Mouse (Mus musculus): ENCODE data around the gene Gm17521. TPM values are rescaled to one million over a fixed set of nuclear protein-coding genes. Genes with fewer than 3 reads are reported as not detected.
"Not testable (repeated sequence)": the region's sequence is repeated elsewhere in the genome, so short reads cannot be mapped to it uniquely, and the experiment has no call there.

Gm17521 gene
- not detected in 2 replicates for total RNA-seq (2014; rRNA removed)
- polyA plus RNA-seq (2015; fragmentation: Nextera tagmentation; extraction: Ambion mirVana), result not detected in 2 replicates

GRCm38 (mm10) chrX:123029569-123029968 is at the start of gene Gm17521:
Gene Gm17521, minus strand, starts transcription at chrX:123029669.
- not testable (repeated sequence) for H3K27me3 ChIP-seq (ENCODE audit: insufficient read depth, low read length); H3K4me1 ChIP-seq (ENCODE audit: insufficient read depth); H3K27ac ChIP-seq (ENCODE audit: low read depth, low read length); H3K9ac ChIP-seq; H3K36me3 ChIP-seq (ENCODE audit: insufficient read depth); ATAC-seq; H3K4me3 ChIP-seq (ENCODE audit: low read depth, low read length); DNase-seq; H3K4me2 ChIP-seq (ENCODE audit: low read depth); H3K9me3 ChIP-seq (ENCODE audit: low read length)
- WGBS, result 70% methylated on average over 1 of the region's 1 CpGs

- H3K4me2 ChIP-seq (ENCODE audit: low read depth), result no peak overlapping the region
- no peak overlapping the region for H3K9ac ChIP-seq
- DNase-seq, result no peak
- no peak overlapping the region for H3K4me3 ChIP-seq (ENCODE audit: low read depth, low read length)
- H3K4me1 ChIP-seq (ENCODE audit: insufficient read depth), result no peaks in the 10 kb centered on the region
- H3K27me3 ChIP-seq (ENCODE audit: insufficient read depth, low read length), result no peaks in the 10 kb centered on the region
- no peak for TF ChIP-seq CTCF (IDR thresholded peaks at IDR 0.05; ENCODE audit: low read depth)
- no peak overlapping the region for H3K27ac ChIP-seq (ENCODE audit: low read depth, low read length)
- ATAC-seq, result no peak
- no peaks in the 10 kb centered on the region for H3K36me3 ChIP-seq (ENCODE audit: insufficient read depth)
- no peaks in the 10 kb centered on the region for H3K9me3 ChIP-seq (ENCODE audit: low read length)
Observed at GRCm38 (mm10) chrX:123043956-123044355, 14.5 kb upstream of the Gm17521 start.

GRCm38 (mm10) chrX:123043516-123043915 is 14.0 kb upstream of the Gm17521 start:
- H3K9ac ChIP-seq, result no peak overlapping the region
- H3K4me1 ChIP-seq (ENCODE audit: insufficient read depth), result no peaks in the 10 kb centered on the region
- ATAC-seq (no peak), DNase-seq (no peak)
- no peaks in the 10 kb centered on the region for H3K36me3 ChIP-seq (ENCODE audit: insufficient read depth)
- H3K4me3 ChIP-seq (ENCODE audit: low read depth, low read length), result no peak overlapping the region
- no peak overlapping the region for H3K27ac ChIP-seq (ENCODE audit: low read depth, low read length)
- H3K4me2 ChIP-seq (ENCODE audit: low read depth), result no peak overlapping the region
- H3K9me3 ChIP-seq (ENCODE audit: low read length), result no peaks in the 10 kb centered on the region
- TF ChIP-seq CTCF (IDR thresholded peaks at IDR 0.05; ENCODE audit: low read depth), result no peak
- WGBS, result 61% methylated on average over 4 of the region's 4 CpGs
- no peaks in the 10 kb centered on the region for H3K27me3 ChIP-seq (ENCODE audit: insufficient read depth, low read length)

Other genes with a start within 250 kb of the Gm17521 start
- 16.5 and 37.6 TPM in 2 replicates for gene Cldn34c1, start 73.8 kb upstream of the Gm17521 start, total RNA-seq (2014; rRNA removed)
- gene Cldn34c1, start 73.8 kb upstream of the Gm17521 start, polyA plus RNA-seq (2015; fragmentation: Nextera tagmentation; extraction: Ambion mirVana), result 19.1 and 21.6 TPM in 2 replicates
- not detected in 2 replicates for gene Srsx, start 192.8 kb upstream of the Gm17521 start, total RNA-seq (2014; rRNA removed)
- not detected in 2 replicates for gene Srsx, start 192.8 kb upstream of the Gm17521 start, polyA plus RNA-seq (2015; fragmentation: Nextera tagmentation; extraction: Ambion mirVana)
- gene Gm17577, start 217.2 kb upstream of the Gm17521 start, total RNA-seq (2014; rRNA removed), result not detected in 2 replicates
- not detected in 2 replicates for gene Gm17577, start 217.2 kb upstream of the Gm17521 start, polyA plus RNA-seq (2015; fragmentation: Nextera tagmentation; extraction: Ambion mirVana)